Mouse (Mus musculus): ENCODE measurements around the gene Cfap300.

Cfap300 gene

DNA sequence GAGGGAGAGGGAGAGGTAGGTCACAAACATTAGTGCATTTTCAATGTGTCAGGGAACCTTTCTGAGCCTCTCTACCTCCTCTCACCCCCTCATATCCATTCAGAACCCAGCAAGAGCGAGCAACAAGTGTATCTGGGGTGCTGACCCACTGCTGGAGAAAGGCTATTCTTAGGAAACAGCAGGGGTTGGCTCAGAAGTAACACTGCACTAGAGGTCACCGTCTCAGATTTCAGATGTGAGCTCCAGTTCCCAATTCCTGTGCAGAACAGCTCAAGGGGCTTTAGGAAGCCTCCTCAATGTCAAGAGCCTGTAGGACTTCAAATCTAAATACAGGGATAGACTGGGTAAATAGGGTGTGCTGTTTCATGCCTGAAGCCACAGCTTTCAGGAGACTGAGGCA is 59.0 kb downstream of the Cfap300 start:
- no peak for DNase-seq (ENCODE audit: low read depth)

DNA sequence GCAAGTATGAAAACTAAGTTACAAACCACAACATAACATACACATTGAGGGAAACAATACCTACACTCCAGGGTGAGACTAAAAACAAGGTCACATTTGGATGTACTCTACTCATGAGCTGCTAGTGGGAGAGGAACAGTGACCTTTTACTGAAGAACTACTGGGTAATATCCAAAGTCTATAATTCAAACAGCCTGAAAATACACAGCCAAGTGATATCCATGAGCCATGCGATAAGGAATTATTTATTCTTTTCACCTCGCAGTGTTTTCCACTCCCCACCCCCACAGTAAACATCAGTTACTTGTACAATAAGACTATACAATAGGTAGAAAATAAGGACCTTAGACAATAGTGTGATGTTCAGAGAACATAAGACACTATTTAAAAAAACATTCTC is 62.5 kb downstream of the Cfap300 start:
- DNase-seq (ENCODE audit: low read depth) = no peak

DNA sequence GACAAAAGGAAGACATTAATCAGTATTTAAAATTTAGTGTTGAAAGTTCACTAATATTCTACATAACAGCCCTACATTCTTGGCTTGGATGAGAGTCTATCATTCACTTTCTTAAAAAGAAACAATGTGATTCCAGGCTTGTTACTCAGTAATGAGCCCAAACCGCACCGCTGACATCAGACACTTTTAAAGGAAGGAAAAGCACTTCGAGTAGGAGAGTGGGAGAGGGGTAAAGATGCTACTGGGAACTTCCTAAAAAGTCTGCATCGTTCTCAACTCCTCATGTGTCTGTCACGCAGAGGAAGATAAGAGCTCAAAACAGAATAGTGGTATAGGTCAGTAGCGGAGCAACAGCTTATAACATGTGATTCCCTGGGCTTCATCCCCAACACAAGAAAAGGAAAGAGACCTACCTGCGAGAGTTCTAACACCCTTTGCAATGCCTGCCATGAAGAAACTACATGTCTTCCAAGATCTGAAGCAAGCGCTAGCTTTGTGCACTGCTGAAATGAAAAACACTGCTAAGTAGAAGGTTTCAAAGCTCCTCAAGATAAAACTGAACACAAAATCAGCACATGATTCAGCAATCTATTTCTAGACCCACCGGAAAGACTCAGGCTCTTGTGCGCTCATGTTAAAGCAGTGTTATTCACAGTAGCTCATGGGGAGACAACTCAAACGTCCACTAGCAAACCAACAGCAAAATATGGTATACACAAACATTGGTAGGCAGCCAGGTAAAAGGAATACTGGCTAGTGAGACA is 63.3 kb downstream of the Cfap300 start:
- DNase-seq (ENCODE audit: low read depth) = no peak

DNA sequence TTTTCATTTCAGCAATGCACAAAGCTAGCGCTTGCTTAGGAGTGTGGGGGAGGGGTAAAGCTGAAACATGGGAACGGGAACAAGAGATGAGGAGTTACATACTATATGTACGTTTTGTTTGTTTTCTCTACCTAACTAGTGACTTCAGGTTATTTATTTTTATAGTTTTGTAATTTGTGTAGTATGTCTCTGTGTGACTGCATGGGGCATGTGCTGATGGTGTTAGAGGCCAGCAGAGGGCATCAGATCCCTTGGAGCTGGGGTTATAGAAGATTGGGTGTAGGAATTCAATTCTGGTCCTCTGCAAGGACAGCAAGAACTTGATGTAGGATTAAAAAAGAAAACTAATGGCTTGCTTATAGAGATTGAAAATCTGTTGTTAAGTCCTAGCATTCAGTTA is 64.1 kb downstream of the Cfap300 start:
- DNase-seq (ENCODE audit: low read depth) = no peak

DNA sequence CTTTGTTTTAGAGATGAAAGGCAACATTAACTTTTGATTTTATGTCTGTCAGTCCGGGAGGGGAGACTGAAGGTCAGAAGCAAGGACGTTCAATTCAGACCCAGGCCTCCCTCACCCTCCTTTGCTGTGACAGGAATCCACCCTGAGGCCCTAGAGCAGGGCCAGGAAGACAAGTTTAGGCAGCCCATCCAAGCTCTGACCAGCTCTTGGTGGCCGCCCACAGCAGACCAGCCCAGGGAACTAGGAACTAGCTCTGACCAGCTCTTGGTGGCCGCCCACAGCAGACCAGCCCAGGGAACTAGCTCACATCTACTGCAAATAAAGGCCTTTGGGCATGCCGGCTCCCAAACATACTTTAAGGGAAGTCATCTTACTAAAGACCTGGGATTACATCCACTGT is 65.0 kb downstream of the Cfap300 start:
- DNase-seq (ENCODE audit: low read depth) = no peak

GRCm38 (mm10) chr9:7971993-7972392 is 70.6 kb downstream of the Cfap300 start:
- no peak for DNase-seq (ENCODE audit: low read depth)
